Mouse (Mus musculus) embryo, embryonic 10 days (tissue): ENCODE measurements at regions not wholly inside any gene's neighbourhood (a gene's known extent, or its start where the extent isn't known, plus 50 kb on each side); places are given as distances from the start of the nearest gene placed in this dataset.
"Not testable (repeated sequence)": the region's sequence is repeated elsewhere in the genome, so short reads cannot be mapped to it uniquely, and the experiment has no call there.

ENCODE experiments used
- DNase-seq: peaks from one replicate; pipeline ENCODE4 v3.0.0-alpha.2; 2015; ENCODE audit warnings: low spot score

- no peak for DNase-seq
Measured at GRCm38 (mm10) chr11:48657851-48658250, 142.3 kb upstream of the Rack1 start.

DNA sequence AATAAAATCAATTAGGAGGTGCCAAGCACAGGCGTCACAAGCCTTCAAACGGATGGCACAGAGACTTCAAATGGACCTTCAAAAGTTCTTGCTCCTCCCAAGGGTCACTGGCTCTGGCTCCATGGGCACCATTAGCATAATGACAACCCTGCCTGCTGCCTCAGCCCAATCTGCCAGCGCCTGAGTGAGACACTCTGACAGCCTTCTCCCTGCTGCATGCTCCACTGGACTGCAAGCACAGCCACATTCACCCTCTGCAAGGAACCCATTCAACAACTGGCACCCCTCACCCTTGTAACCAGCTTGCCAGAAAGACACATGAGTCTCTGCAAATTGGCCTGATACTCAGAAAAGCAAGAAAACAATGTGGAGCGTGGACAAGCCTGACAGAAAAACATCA, 138.5 kb upstream of the Rack1 start:
- DNase-seq, result no peak

DNA sequence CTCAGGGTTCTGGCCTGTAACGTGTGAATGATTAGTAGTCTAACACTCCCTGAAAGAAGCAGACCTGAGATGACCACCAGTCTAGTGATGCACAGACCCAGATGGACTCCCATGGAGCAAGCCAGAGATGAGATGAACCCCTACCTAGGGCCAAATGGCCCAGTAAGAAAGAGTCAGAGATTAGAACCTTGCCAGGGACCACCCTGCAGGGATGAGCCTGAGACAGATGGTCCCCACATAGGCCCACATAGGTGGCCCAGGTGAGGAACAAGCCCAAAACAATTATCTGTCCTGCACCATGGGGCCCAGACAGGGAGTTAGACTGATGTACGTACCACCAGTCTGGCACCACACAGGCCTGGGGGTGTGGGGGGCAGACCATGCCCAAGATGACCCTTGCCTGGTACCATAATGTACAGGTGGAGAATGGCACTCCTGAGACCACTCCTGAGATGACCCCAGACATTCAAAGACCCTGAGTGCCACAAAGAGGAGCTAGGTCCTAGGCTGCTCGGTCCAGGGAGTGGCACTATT, 115.3 kb upstream of the Rack1 start:
- no peak for DNase-seq

GRCm38 (mm10) chr11:48690070-48690469, 110.1 kb upstream of the Rack1 start:
- DNase-seq, result no peak

DNA sequence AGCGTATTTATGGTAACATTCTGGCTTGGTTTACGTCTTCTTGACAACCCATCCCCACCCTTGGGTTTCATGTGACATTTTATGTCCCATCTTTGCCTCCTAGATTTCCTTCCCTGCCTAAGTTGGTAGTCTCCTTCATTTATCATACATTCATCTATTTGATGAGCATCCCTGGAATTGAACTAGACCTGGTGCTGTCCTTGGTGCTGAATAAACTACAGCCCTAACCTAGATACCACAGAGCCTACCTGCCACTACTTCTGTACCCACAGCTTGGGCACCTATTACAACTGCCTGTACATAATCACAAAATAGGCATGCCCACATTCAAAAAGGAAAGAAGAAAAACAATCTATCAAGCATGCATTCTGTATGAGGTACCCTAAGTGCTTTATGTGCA, 103.8 kb upstream of the Rack1 start:
- peak; percentile 74 for DNase-seq

DNA sequence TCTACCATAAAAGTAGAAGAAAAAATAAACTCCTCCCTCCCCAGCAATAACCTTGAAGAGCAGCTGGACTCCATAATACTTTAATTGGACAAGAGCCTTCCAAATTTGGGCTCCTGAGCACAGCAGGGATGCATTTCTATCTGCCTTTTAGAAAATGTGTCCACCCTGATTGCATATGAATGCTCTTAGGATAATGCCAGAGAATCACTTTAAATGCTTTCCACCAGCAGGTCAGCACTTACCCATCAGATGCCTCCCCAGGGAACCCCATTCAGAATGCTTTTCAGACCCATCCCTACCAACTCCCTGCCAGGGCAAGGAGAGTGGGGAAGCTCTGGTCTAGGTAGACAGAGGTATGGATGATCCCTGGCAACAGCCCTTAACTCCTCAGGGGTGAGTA, 102.9 kb upstream of the Rack1 start:
- DNase-seq, result no peak

- DNase-seq, result no peak
Measured at GRCm38 (mm10) chr11:48707192-48707591, 92.9 kb upstream of the Rack1 start.

DNA sequence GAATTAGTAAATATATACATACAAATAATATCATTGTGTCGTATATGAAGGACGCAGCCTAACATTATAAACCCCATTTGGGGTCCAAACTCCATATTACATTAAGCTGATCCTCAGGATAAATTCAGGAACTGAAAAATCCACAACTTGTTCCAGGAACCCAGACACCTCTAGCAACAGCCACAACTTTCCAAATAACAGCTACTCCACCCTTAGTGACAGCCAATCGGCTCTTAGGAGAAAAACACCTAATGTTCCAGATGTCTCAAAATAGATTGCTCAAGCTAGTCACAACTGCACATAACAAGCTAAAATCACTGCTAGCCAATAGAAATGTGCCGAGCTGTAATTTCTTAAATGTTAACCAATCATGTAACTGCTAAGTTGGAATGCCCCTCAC, 89.2 kb upstream of the Rack1 start:
- no peak for DNase-seq

GRCm38 (mm10) chr11:48724068-48724467, 76.1 kb upstream of the Rack1 start:
- no peak for DNase-seq

DNA sequence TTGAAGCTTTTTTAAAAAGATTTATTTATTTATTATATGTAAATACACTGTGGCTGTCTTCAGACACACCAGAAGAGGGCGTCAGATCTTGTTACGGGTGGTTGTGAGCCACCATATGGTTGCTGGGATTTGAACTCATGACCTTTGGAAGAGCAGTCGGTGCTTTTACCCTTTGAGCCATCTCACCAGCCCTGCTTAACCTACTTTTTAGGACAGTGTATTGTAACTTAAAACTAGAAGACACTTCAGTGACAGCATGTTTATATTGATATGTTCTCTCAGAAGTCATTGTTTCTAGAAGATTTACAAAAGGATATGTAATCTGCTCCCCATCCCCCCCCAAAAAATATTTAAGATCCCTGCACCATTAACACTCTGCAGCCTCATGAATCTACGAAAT, 69.3 kb upstream of the Rack1 start:
- not testable (repeated sequence) for DNase-seq

- DNase-seq, result no peak
Measured at GRCm38 (mm10) chr11:48746503-48746902, 53.6 kb upstream of the Rack1 start.

GRCm38 (mm10) chr11:48748066-48748465, 52.1 kb upstream of the Rack1 start:
- no peak for DNase-seq
